Mouse (Mus musculus): ENCODE results near the gene Olfr54. TPM values are rescaled to one million over a fixed set of nuclear protein-coding genes. Genes with fewer than 3 reads are reported as not detected.
"Not testable (repeated sequence)": the region's sequence is repeated elsewhere in the genome, so short reads cannot be mapped to it uniquely, and the experiment has no call there.

Olfr54 gene
- polyA plus RNA-seq, 1 experiment from 2014 or later: not detected

DNA sequence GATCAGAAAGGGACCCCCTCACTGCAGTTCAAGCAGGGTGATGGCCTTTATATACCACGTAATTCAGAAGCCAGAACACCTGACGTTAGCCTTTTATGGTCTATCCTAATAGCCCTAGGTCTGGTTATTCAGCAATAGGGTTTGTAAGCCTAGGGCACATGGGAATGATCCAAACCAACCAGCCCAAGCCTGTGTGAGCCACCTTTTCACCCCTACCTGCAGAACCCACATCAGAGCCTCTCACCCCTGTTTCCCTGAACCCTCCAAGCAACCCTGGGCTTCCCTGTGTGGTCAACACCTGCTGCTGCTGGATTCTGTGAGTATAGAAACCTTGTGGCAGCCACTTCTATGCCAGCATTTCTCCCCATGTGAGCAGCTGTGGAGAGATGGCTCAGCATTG, 16.2 kb downstream of the Olfr54 start:
- no peak for ATAC-seq (ENCODE audit: low FRiP score)
- Histone ChIP-seq H3K27me3 (ENCODE audit: control insufficient read depth, insufficient read depth, low read length) (no peaks in the 10 kb centered on the region), H3K4me2 (replicated peaks) (no peak overlapping the region), H3K4me3 (replicated peaks; ENCODE audit: low read length) (no peak overlapping the region), H3K27ac (no peak overlapping the region), H3K36me3 (replicated peaks; ENCODE audit: control insufficient read depth, insufficient read depth) (no peaks in the 10 kb centered on the region), H3K4me1 (replicated peaks; ENCODE audit: control insufficient read depth, insufficient read depth, low read length) (no peaks in the 10 kb centered on the region), H3K9me3 (ENCODE audit: control insufficient read depth, low read length) (no peaks in the 10 kb centered on the region), H3K9ac (no peak overlapping the region)
- DNase-seq (ENCODE audit: low spot score): no peak
- WGBS: 83% methylated on average over 2 of the region's 2 CpGs

DNA sequence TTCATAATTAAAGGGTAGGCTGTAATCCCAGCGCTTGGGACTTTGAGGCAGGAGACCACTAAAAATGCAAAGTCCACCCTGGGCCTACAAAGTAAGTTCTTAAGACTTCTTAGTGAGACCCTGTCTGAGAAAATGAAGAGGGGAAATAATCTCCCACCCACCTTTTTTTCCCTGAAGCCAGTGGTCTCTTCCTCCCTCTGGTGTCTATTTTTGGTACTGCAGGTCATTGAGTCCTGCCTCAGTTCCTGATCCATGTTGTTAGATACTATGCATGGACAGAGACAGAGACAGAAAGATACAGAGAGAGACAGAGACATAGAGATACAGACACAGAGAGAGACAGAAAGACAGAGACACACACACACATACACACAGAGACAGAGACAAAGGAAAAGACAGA, 18.8 kb downstream of the Olfr54 start:
- DNase-seq (ENCODE audit: low spot score): peak; percentile 82
- H3K4me3 ChIP-seq (replicated peaks; ENCODE audit: low read length): no peak overlapping the region
- H3K4me1 ChIP-seq (replicated peaks; ENCODE audit: control insufficient read depth, insufficient read depth, low read length): no peaks in the 10 kb centered on the region
- H3K9me3 ChIP-seq (ENCODE audit: control insufficient read depth, low read length): no peaks in the 10 kb centered on the region
- ATAC-seq (ENCODE audit: low FRiP score): no peak
- H3K27ac ChIP-seq: no peak overlapping the region
- no peak overlapping the region for H3K9ac ChIP-seq
- no peak overlapping the region for H3K4me2 ChIP-seq (replicated peaks)
- H3K36me3 ChIP-seq (replicated peaks; ENCODE audit: control insufficient read depth, insufficient read depth): no peaks in the 10 kb centered on the region
- WGBS: 28% methylated on average over 1 of the region's 1 CpGs
- H3K27me3 ChIP-seq (ENCODE audit: control insufficient read depth, insufficient read depth, low read length): no peaks in the 10 kb centered on the region

DNA sequence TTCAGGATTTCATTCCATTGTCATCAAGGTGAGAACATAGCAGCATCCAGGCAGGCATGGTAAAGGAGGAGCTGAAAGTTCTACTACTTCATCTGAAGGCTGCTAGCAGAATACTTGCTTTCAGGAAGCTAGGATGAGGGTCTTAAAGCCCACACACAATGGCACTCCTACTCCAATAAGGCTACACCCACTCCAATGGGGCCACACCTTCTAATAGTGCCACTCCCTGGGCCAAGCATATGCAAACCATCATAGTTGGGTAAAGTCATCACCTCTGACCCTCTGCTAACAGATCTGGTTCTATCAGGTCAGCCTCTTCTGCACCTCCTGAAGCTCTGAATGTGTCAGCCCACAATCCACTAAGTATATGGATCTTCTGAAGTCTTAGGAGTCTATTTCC, 20.1 kb downstream of the Olfr54 start:
- not testable (repeated sequence) for H3K27me3 ChIP-seq (ENCODE audit: control insufficient read depth, insufficient read depth, low read length); H3K4me1 ChIP-seq (replicated peaks; ENCODE audit: control insufficient read depth, insufficient read depth, low read length); DNase-seq (ENCODE audit: low spot score); ATAC-seq (ENCODE audit: low FRiP score); H3K4me2 ChIP-seq (replicated peaks); H3K4me3 ChIP-seq (replicated peaks; ENCODE audit: low read length); H3K9me3 ChIP-seq (ENCODE audit: control insufficient read depth, low read length); H3K36me3 ChIP-seq (replicated peaks; ENCODE audit: control insufficient read depth, insufficient read depth); H3K27ac ChIP-seq; H3K9ac ChIP-seq

DNA sequence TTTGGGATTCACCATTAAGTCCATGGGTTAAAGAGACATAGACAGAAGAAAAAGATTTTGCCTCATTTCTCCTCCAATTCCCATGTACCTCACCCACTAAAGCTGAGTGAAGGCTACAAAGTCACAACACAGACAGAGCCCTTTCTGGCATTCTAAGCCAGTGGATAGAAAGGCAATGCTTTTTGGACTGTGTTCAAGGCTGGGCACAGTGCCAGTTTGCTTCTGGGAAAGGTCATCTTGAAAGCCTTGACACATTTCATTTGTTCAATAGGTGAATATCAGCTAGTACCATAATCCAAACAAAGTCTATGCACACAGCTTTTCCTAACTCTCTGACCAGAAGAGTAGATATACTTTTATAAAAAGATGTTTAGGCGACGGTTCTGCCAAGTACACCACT, 21.9 kb downstream of the Olfr54 start:
- Histone ChIP-seq H3K9me3 (ENCODE audit: control insufficient read depth, low read length) (no peaks in the 10 kb centered on the region), H3K4me2 (replicated peaks) (no peak overlapping the region), H3K27me3 (ENCODE audit: control insufficient read depth, insufficient read depth, low read length) (no peaks in the 10 kb centered on the region), H3K27ac (no peak overlapping the region), H3K9ac (no peak overlapping the region), H3K36me3 (replicated peaks; ENCODE audit: control insufficient read depth, insufficient read depth) (no peaks in the 10 kb centered on the region), H3K4me3 (replicated peaks; ENCODE audit: low read length) (no peak overlapping the region), H3K4me1 (replicated peaks; ENCODE audit: control insufficient read depth, insufficient read depth, low read length) (no peaks in the 10 kb centered on the region)
- 84% methylated on average over 2 of the region's 2 CpGs for WGBS
- ATAC-seq (ENCODE audit: low FRiP score) (no peak), DNase-seq (ENCODE audit: low spot score) (peak; percentile 32)

DNA sequence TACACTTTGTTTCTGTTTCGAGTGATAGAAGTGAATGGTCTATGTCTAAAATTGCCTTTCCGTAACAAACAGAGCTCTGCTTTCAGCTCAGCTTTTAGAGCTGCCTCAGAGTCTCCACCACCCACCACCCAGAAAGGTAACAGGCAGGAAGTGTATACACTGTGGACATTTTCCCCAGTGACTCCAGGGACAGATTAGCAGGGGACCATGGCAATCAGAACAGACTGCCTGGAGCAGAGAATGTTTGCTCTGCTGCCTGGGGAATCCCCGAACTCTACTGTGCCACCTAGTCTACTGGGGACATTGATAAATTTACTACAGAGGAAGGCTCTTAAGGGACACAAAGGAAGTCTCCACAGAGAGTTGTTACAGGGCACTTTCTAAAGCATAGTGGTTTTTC, 30.7 kb downstream of the Olfr54 start:
- H3K27ac ChIP-seq; H3K27me3 ChIP-seq (ENCODE audit: control insufficient read depth, insufficient read depth, low read length); H3K9ac ChIP-seq; DNase-seq (ENCODE audit: low spot score); H3K9me3 ChIP-seq (ENCODE audit: control insufficient read depth, low read length); ATAC-seq (ENCODE audit: low FRiP score); H3K4me2 ChIP-seq (replicated peaks); H3K4me3 ChIP-seq (replicated peaks; ENCODE audit: low read length); H3K4me1 ChIP-seq (replicated peaks; ENCODE audit: control insufficient read depth, insufficient read depth, low read length); H3K36me3 ChIP-seq (replicated peaks; ENCODE audit: control insufficient read depth, insufficient read depth): not testable (repeated sequence)
- 66% methylated on average over 3 of the region's 3 CpGs for WGBS

DNA sequence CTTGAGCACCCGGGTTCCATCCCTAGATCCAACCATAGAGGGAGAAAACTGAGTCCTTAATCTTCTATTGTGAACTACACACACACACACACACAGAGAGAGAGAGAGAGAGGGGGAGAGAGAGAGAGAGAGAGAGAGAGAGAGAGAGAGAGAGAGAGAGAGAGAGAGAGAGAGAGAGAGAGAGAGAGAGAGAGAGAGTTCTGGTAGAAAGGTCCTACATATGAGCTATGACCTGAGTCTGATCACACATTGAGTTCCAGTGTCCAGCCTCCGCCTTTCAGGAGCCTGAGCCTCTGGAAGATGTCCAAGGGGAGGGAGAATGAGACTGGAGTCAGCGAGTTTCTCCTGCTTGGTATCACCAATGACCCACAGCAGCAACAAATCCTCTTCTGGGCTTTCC, 33.8 kb downstream of the Olfr54 start, which contains the start of gene Olfr1375:
Olfr1375 (plus strand) TSS at position 301 of the 400 bp plus-strand sequence.
- not testable (repeated sequence) for H3K9ac ChIP-seq; H3K9me3 ChIP-seq (ENCODE audit: control insufficient read depth, low read length); H3K4me2 ChIP-seq (replicated peaks); H3K36me3 ChIP-seq (replicated peaks; ENCODE audit: control insufficient read depth, insufficient read depth); H3K27ac ChIP-seq; DNase-seq (ENCODE audit: low spot score); H3K27me3 ChIP-seq (ENCODE audit: control insufficient read depth, insufficient read depth, low read length); ATAC-seq (ENCODE audit: low FRiP score); H3K4me3 ChIP-seq (replicated peaks; ENCODE audit: low read length); H3K4me1 ChIP-seq (replicated peaks; ENCODE audit: control insufficient read depth, insufficient read depth, low read length)
- WGBS: 89% methylated on average over 3 of the region's 3 CpGs

DNA sequence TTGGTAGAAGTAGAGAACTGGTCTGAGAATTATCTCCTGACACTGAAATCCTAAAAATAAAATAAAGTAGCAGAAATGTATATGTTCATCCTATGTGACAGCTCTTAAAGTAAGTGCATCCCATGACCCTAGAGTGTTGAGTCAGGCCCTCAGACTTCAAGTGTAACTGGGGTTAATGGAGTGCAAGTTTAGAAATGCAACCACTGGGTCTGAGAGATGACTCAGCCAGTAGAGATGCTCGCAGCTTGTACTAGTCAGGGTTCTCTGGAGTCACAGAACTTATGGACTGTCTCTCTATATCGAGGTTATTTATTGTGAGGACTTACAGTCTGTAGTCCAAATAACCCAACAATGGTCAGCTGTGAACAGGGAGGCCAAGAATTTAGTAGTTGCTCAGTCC, 37.6 kb downstream of the Olfr54 start:
- Histone ChIP-seq H3K27me3 (ENCODE audit: control insufficient read depth, insufficient read depth, low read length) (no peaks in the 10 kb centered on the region), H3K36me3 (replicated peaks; ENCODE audit: control insufficient read depth, insufficient read depth) (no peaks in the 10 kb centered on the region), H3K27ac (no peak overlapping the region), H3K4me3 (replicated peaks; ENCODE audit: low read length) (no peak overlapping the region), H3K9me3 (ENCODE audit: control insufficient read depth, low read length) (no peaks in the 10 kb centered on the region), H3K9ac (no peak overlapping the region), H3K4me2 (replicated peaks) (no peak overlapping the region), H3K4me1 (replicated peaks; ENCODE audit: control insufficient read depth, insufficient read depth, low read length) (no peaks in the 10 kb centered on the region)
- ATAC-seq (ENCODE audit: low FRiP score) (no peak), DNase-seq (ENCODE audit: low spot score) (no peak)
- 74% methylated on average over 2 of the region's 2 CpGs for WGBS

DNA sequence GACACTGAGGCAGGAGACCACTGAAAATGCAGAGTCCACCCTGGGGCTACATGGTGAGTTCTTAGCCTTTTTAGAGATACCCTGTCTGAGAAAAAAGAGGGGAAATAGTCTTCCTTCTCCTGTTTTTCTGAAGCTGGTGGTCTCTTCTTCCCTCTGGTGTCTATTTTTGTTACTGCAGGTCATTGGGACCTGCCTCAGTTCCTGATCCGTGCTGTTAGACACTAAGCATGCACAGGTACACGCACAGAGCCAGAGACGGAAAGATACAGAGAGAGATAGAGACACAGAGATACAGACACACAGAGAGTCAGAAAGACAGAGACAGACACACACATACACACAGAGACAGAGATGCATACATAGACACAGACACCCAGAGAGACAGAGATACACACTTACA, 39.2 kb downstream of the Olfr54 start:
- H3K4me3 ChIP-seq (replicated peaks; ENCODE audit: low read length): no peak overlapping the region
- ATAC-seq (ENCODE audit: low FRiP score): no peak
- 55% methylated on average over 3 of the region's 3 CpGs for WGBS

DNA sequence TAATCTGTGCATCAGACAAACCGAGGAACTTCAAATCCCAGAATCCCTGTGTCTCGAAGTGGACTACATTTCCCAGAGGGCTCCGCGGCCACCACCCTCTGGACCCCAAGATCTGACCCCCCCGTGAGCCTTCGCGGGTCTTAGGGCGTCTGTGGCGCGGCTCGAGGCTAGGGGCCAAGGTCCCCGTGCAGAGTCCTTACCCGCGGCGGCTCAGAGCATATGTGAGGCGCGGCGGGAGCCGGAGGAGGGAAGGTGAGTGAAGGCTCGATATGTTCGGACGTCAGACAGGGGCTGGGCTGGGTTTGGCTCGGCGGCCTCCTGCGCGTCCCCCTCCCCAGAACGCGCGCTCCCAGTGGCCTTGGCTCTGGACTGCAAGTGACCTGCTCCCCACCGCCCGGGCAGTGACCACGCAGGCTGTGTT, 45.1 kb downstream of the Olfr54 start, which contains the start of gene Zfp354a:
Zfp354a (plus strand) TSS at position 107 of the 421 bp plus-strand sequence.
- ATAC-seq (ENCODE audit: low FRiP score): peak; percentile 94
- peaks cover 11% of the 10 kb centered on the region for H3K4me1 ChIP-seq (replicated peaks; ENCODE audit: control insufficient read depth, insufficient read depth, low read length)

More for the DNA sequence above, 39.2 kb downstream of the Olfr54 start:
- Histone ChIP-seq H3K9ac (no peak overlapping the region), H3K36me3 (replicated peaks; ENCODE audit: control insufficient read depth, insufficient read depth) (no peaks in the 10 kb centered on the region), H3K27ac (no peak overlapping the region), H3K4me2 (replicated peaks) (no peak overlapping the region), H3K4me1 (replicated peaks; ENCODE audit: control insufficient read depth, insufficient read depth, low read length) (no peaks in the 10 kb centered on the region), H3K9me3 (ENCODE audit: control insufficient read depth, low read length) (no peaks in the 10 kb centered on the region), H3K27me3 (ENCODE audit: control insufficient read depth, insufficient read depth, low read length) (no peaks in the 10 kb centered on the region)
- peak; percentile 61 for DNase-seq (ENCODE audit: low spot score)

DNA sequence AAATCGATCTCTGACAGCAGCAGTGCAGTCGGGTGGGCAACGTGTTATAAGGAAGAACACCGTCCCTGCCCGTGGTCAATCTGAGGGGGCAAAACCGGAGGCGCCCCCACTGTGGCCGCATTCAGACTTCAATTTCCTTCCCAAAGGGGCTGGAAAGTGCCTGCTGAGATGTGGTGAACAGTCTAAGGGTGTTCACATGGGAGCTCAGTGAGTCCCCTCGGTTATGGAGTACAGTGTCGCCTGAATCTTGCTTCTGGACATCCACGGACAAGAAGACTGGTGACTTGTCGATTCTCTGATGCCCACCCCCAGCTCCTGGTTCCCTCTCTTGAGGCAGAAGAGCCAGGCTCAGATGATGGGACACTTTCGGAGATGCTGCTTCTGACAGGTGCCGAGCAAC, 45.6 kb downstream of the Olfr54 start:
- 10% methylated on average over 14 of the region's 14 CpGs for WGBS
- Histone ChIP-seq H3K4me2 (replicated peaks) (peak overlapping the region; percentile 59), H3K27me3 (ENCODE audit: control insufficient read depth, insufficient read depth, low read length) (no peaks in the 10 kb centered on the region), H3K36me3 (replicated peaks; ENCODE audit: control insufficient read depth, insufficient read depth) (peaks cover 33% of the 10 kb centered on the region), H3K9ac (peak overlapping the region; percentile 79), H3K4me1 (replicated peaks; ENCODE audit: control insufficient read depth, insufficient read depth, low read length) (peaks cover 11% of the 10 kb centered on the region), H3K9me3 (ENCODE audit: control insufficient read depth, low read length) (no peaks in the 10 kb centered on the region), H3K27ac (no peak overlapping the region), H3K4me3 (replicated peaks; ENCODE audit: low read length) (peak overlapping the region; percentile 78)
- ATAC-seq (ENCODE audit: low FRiP score) (peak; percentile 36; the same call in 1 of the 2 replicates), DNase-seq (ENCODE audit: low spot score) (peak; percentile 27)

More for the DNA sequence above, 45.1 kb downstream of the Olfr54 start, which contains the start of gene Zfp354a:
- peak within 1 kb of the TSS; percentile 78 for H3K4me3 ChIP-seq (replicated peaks; ENCODE audit: low read length)
- no peak within 1 kb of the TSS for H3K27ac ChIP-seq
- peaks cover 29% of the 10 kb centered on the region for H3K36me3 ChIP-seq (replicated peaks; ENCODE audit: control insufficient read depth, insufficient read depth)
- peak; percentile 82 for DNase-seq (ENCODE audit: low spot score)
- H3K4me2 ChIP-seq (replicated peaks): peak within 1 kb of the TSS; percentile 59
- 1% methylated on average over 32 of the region's 32 CpGs for WGBS
- H3K27me3 ChIP-seq (ENCODE audit: control insufficient read depth, insufficient read depth, low read length): no peaks in the 10 kb centered on the region
- peak within 1 kb of the TSS; percentile 79 for H3K9ac ChIP-seq
- no peaks in the 10 kb centered on the region for H3K9me3 ChIP-seq (ENCODE audit: control insufficient read depth, low read length)

All from hindbrain, embryonic 14.5 days (tissue).